Mouse (Mus musculus): Measurements from ENCODE around the gene Scnn1b. TPM values are rescaled to one million over a fixed set of nuclear protein-coding genes. Genes with fewer than 3 reads are reported as not detected.

Gene Scnn1b
- polyA plus RNA-seq, 1 experiment = not detected

DNA sequence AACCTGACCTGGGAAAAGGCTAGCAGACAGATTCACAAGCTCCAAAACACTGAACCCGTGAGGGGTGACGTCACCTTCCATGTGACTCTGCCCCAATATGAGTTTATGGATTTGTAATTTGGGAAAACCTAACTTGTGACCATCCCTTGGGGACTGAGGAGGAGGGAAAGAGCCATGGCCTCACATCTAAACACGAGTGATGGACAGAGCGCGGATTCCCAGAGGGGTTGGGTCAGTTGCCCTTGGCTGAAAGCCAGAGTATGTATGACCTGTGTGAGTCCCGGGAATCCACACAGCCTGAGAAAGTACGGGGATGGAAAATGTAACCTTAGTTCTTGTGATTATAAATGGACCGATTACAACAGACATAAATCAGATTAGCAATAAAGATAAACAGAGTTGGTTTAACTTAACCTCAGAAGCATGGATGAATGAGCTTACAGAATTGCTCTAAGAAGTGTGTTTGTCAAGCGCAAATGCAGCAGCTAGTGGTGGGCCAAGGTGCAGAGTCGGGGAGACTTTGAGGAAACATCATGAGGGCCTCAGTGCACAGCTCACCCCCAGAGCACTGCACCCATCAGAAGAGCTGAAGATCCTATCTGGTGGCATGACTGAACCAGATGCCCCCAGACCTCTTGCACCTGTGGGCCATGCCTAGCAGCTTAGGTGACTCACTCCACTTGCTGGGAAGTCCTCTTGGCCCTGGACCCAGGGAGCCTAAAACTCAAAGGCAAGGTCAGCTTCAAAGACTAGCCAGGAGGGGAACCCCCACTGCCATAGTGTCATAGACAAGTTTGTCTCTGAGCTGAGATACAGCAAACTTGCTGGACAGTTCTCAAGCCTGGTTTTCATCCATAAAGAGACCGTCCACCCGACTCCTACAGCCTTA lies 71.3 kb downstream of the Scnn1b start:
- H3K27me3 ChIP-seq (ENCODE audit: control insufficient read depth, insufficient read depth, low read length) = no peaks in the 10 kb centered on the region
- WGBS = 90% methylated on average over 12 of the region's 12 CpGs
- H3K4me1 ChIP-seq (ENCODE audit: control insufficient read depth, insufficient read depth, insufficient read length) = no peaks in the 10 kb centered on the region
- no peak for TF ChIP-seq POLR2A (IDR thresholded peaks at IDR 0.05; ENCODE audit: low read depth, low read length)
- no peak for TF ChIP-seq CTCF (IDR thresholded peaks at IDR 0.05; ENCODE audit: extremely low read depth, insufficient read depth, insufficient read length, insufficient replicate concordance)
- H3K27ac ChIP-seq (ENCODE audit: insufficient read depth, low read length) = no peak overlapping the region
- DNase-seq (ENCODE audit: low read depth in 1 of 2, low spot score in 2 of 2) = no peak
- peaks cover 3% of the 10 kb centered on the region; the same call in 1 of the 2 replicates for H3K36me3 ChIP-seq (ENCODE audit: control insufficient read depth, insufficient read depth, low read length)
- no peak overlapping the region for H3K4me3 ChIP-seq (ENCODE audit: extremely low read depth, insufficient read depth, insufficient read length)

DNA sequence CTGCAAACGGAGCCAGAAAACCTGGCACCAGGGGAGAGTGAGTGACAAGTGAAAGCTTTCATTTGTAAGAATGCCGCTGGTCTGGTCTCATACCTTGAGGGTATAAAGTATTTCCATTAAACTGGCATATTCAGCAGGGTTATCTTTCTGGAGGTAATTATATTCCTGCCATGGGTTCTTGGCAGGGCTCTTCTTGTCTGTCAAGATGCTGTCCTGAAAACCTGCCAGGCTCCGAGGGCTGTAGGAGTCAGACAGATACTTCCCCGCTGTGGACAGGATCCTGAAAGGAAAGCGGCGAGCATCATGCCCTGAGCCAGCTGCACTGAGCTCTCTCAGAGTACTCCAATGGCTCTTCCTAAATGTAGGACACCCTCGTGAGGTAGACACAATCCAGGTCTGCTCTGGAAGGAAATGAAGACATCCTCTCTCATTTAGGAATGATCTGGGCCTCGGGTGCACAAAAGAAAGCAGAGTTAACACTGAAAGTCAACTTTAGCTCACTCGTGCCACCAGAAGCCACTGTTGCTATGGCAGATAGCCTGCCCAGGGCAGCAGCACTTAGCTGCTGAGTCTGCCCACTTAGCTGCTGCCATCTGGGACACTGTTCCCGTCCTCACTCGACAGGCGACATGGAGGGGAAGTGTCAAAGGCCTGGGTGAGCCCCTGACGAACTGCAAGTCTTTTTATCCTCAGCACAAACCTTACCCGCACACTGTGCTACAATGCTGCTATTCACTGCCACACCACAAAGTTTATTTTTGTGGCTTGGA lies 72.2 kb downstream of the Scnn1b start:
- DNase-seq (ENCODE audit: low read depth in 1 of 2, low spot score in 2 of 2) = no peak
- Histone ChIP-seq H3K36me3 (ENCODE audit: control insufficient read depth, insufficient read depth, low read length) (peaks cover 3% of the 10 kb centered on the region; the same call in 1 of the 2 replicates), H3K4me3 (ENCODE audit: extremely low read depth, insufficient read depth, insufficient read length) (no peak overlapping the region), H3K27me3 (ENCODE audit: control insufficient read depth, insufficient read depth, low read length) (no peaks in the 10 kb centered on the region), H3K4me1 (ENCODE audit: control insufficient read depth, insufficient read depth, insufficient read length) (no peaks in the 10 kb centered on the region), H3K27ac (ENCODE audit: insufficient read depth, low read length) (no peak overlapping the region)
- TF ChIP-seq CTCF (IDR thresholded peaks at IDR 0.05; ENCODE audit: extremely low read depth, insufficient read depth, insufficient read length, insufficient replicate concordance) (no peak), POLR2A (IDR thresholded peaks at IDR 0.05; ENCODE audit: low read depth, low read length) (no peak)
- WGBS = 85% methylated on average over 14 of the region's 14 CpGs

DNA sequence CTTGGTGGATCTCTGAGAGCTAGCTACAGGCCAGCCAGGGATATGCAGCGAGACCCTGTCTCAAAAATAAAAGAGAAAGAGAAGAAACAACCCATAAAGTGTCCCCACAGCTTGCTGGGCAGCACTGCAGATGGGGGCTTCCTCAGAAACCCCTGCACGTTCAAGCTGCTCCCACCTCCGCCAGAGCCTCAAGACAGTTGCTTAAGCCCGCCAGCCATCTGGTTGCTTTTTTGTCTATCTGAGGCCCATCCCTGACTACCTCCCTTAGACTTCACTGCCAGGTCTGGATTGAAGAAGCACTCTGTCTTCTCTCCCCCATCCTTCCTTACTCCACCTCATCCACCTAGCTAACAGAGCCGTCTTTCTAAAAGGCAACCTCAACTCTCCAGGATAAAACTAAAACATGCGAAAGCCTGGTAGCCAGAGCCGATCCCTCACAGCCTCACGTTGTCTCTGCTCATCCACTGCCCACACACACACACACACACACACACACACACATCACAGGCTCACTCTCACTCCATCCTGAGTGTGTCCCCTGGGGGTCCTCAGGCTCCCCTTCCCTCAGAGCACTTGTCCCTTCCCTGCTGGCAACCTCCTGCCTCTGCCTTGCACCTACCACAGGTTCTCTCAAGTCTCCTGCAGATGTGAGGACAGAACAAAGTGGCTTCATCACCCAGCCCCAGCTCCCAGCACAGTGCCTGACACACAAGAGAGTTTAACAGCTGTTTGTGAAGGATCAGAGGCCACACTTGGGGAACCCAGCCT lies 73.5 kb downstream of the Scnn1b start:
- H3K36me3 ChIP-seq (ENCODE audit: control insufficient read depth, insufficient read depth, low read length) = peaks cover 4% of the 10 kb centered on the region
- H3K27me3 ChIP-seq (ENCODE audit: control insufficient read depth, insufficient read depth, low read length) = no peaks in the 10 kb centered on the region
- TF ChIP-seq CTCF (IDR thresholded peaks at IDR 0.05; ENCODE audit: extremely low read depth, insufficient read depth, insufficient read length, insufficient replicate concordance) = no peak
- no peak for TF ChIP-seq POLR2A (IDR thresholded peaks at IDR 0.05; ENCODE audit: low read depth, low read length)
- H3K4me1 ChIP-seq (ENCODE audit: control insufficient read depth, insufficient read depth, insufficient read length) = no peaks in the 10 kb centered on the region
- no peak overlapping the region for H3K4me3 ChIP-seq (ENCODE audit: extremely low read depth, insufficient read depth, insufficient read length)
- WGBS = 89% methylated on average over 8 of the region's 8 CpGs
- no peak for DNase-seq (ENCODE audit: low read depth in 1 of 2, low spot score in 2 of 2)
- H3K27ac ChIP-seq (ENCODE audit: insufficient read depth, low read length) = no peak overlapping the region

DNA sequence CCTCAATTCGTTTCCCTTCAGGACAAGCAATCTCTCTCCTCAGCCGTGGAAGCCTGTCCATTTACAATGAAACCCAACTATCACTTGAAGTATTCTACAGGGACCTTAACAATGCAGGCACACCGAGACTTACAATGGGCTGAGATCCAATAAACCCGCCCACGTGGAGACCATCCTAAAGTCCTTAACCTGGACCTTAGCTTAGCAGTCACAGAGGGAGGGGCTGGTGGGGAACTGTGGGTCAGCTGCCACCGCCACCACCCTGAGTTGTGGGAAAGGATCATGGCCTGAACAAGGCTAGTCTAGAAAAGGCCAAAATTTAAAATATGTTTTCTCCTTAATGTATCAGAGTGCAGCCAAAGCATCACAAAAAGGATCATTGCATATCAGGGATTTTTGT lies 74.4 kb downstream of the Scnn1b start:
- Histone ChIP-seq H3K36me3 (ENCODE audit: control insufficient read depth, insufficient read depth, low read length) (peaks cover 6% of the 10 kb centered on the region), H3K4me3 (ENCODE audit: extremely low read depth, insufficient read depth, insufficient read length) (no peak overlapping the region), H3K4me1 (ENCODE audit: control insufficient read depth, insufficient read depth, insufficient read length) (no peaks in the 10 kb centered on the region), H3K27me3 (ENCODE audit: control insufficient read depth, insufficient read depth, low read length) (no peaks in the 10 kb centered on the region), H3K27ac (ENCODE audit: insufficient read depth, low read length) (no peak overlapping the region)
- TF ChIP-seq CTCF (IDR thresholded peaks at IDR 0.05; ENCODE audit: extremely low read depth, insufficient read depth, insufficient read length, insufficient replicate concordance) (no peak), POLR2A (IDR thresholded peaks at IDR 0.05; ENCODE audit: low read depth, low read length) (no peak)
- no peak for DNase-seq (ENCODE audit: low read depth in 1 of 2, low spot score in 2 of 2)
- 89% methylated on average over 6 of the region's 6 CpGs for WGBS

DNA sequence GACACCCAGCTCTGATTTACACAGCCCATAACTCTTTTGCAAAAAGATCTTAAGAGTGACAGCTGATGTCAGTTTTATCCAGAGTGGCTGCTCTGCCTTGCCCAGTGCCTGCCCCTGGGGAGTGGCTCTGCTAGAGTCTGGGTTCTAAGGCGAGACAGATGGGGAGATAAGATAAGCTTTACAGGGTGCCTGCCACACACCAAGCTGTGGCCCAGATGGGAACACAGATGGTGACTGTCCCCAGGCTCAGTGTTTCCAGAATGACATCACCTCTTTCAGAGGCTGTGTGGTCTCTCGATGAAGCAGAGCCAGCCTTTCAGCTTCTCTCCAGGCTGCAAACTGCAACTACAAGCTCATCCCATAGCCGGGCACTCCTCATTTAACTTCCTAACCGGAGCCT lies 74.9 kb downstream of the Scnn1b start:
- Histone ChIP-seq H3K4me1 (ENCODE audit: control insufficient read depth, insufficient read depth, insufficient read length) (no peaks in the 10 kb centered on the region), H3K27me3 (ENCODE audit: control insufficient read depth, insufficient read depth, low read length) (no peaks in the 10 kb centered on the region), H3K27ac (ENCODE audit: insufficient read depth, low read length) (no peak overlapping the region), H3K36me3 (ENCODE audit: control insufficient read depth, insufficient read depth, low read length) (peaks cover 6% of the 10 kb centered on the region), H3K4me3 (ENCODE audit: extremely low read depth, insufficient read depth, insufficient read length) (no peak overlapping the region)
- WGBS = 57% methylated on average over 4 of the region's 4 CpGs
- no peak for DNase-seq (ENCODE audit: low read depth in 1 of 2, low spot score in 2 of 2)
- no peak for TF ChIP-seq POLR2A (IDR thresholded peaks at IDR 0.05; ENCODE audit: low read depth, low read length)
- no peak for TF ChIP-seq CTCF (IDR thresholded peaks at IDR 0.05; ENCODE audit: extremely low read depth, insufficient read depth, insufficient read length, insufficient replicate concordance)

DNA sequence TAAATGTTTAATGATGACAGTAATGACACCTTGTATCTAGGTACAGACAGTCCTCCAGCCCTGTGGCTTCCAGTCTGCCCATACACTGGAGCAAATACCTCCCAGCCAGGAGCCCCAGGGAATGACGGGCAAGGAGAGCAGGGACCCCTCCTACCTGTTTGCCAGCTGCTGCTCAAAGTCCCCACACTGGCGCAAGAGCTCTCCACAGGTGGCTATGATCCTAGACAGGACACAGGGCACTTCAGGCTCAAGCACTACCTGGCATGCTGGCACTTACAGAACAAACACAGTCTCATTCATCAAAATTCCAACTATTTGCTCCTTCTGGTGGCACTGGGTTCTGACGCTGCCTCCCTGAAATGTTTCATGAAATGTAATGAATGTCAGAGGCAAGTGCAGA lies 76.2 kb downstream of the Scnn1b start:
- H3K4me1 ChIP-seq (ENCODE audit: control insufficient read depth, insufficient read depth, insufficient read length) = no peaks in the 10 kb centered on the region
- TF ChIP-seq POLR2A (IDR thresholded peaks at IDR 0.05; ENCODE audit: low read depth, low read length) = no peak
- no peak for TF ChIP-seq CTCF (IDR thresholded peaks at IDR 0.05; ENCODE audit: extremely low read depth, insufficient read depth, insufficient read length, insufficient replicate concordance)
- DNase-seq (ENCODE audit: low read depth in 1 of 2, low spot score in 2 of 2) = no peak
- H3K4me3 ChIP-seq (ENCODE audit: extremely low read depth, insufficient read depth, insufficient read length) = no peak overlapping the region
- 94% methylated on average over 3 of the region's 3 CpGs for WGBS
- no peak overlapping the region for H3K27ac ChIP-seq (ENCODE audit: insufficient read depth, low read length)
- no peaks in the 10 kb centered on the region for H3K27me3 ChIP-seq (ENCODE audit: control insufficient read depth, insufficient read depth, low read length)
- peaks cover 4% of the 10 kb centered on the region; the same call in 1 of the 2 replicates for H3K36me3 ChIP-seq (ENCODE audit: control insufficient read depth, insufficient read depth, low read length)
